Mouse (Mus musculus): ENCODE measurements around the gene Cnih1. TPM values are rescaled to one million over a fixed set of nuclear protein-coding genes. Genes with fewer than 3 reads are reported as not detected.
A peak's percentile ranks its signal among the peaks of the same experiment; 100 is the strongest.

Cnih1 gene
- polyA plus RNA-seq, 1 experiment from 2014 or later: 215 TPM

DNA sequence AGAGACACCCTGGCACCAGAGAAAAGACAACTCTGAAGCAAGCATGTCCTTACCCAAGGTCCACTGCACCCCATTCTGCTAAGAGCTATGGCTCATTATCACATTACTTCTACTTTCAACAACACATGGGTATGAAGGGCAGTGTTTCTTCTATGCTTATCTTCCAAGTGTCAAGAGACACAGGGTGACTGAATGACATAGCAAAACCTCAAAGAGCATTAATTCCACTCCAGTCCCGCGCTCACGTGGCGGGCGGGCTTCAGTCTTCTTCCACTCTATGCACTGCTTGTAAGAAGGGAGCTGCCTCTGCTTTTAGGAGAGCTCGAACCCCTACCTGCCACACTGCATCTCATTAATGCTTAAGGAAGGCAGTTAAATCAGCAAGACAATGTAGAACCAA lies 27.4 kb upstream of the Cnih1 start:
- Histone ChIP-seq H3K27me3 (ENCODE audit: insufficient read depth, poor library complexity, severe bottlenecking) (no peaks in the 10 kb centered on the region), H3K9me3 (no peaks in the 10 kb centered on the region), H3K4me1 (replicated peaks) (peaks cover 4% of the 10 kb centered on the region), H3K4me3 (no peak overlapping the region), H3K27ac (no peak overlapping the region), H3K36me3 (peaks cover 62% of the 10 kb centered on the region)
- DNase-seq (ENCODE audit: low spot score): no peak
- WGBS: 82% methylated on average over 6 of the region's 6 CpGs

DNA sequence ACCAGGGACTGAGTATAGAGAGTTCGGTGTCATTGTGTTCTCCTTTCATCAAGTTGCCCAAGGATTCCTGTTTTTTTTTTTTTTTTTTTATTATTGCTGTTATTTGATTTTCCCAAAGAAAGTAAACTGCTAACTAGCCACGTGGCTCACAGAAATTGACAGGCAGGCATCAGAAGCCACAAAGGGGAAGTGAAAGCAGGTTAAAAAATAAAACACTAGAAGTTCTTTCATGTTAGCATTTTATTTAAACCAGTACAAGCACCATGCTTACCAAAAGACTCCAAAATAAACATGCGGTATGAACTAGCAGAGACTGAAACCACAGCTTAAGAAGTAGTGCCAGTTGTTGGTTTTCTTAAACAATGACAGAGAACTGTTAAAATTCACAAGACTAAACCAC lies 19.7 kb upstream of the Cnih1 start:
- no peaks in the 10 kb centered on the region for H3K9me3 ChIP-seq
- no peaks in the 10 kb centered on the region for H3K4me1 ChIP-seq (replicated peaks)
- no peak overlapping the region for H3K27ac ChIP-seq
- no peak for DNase-seq (ENCODE audit: low spot score)
- no peak overlapping the region for H3K4me3 ChIP-seq
- no peaks in the 10 kb centered on the region for H3K27me3 ChIP-seq (ENCODE audit: insufficient read depth, poor library complexity, severe bottlenecking)
- H3K36me3 ChIP-seq: peaks cover 49% of the 10 kb centered on the region
- 90% methylated on average over 3 of the region's 3 CpGs for WGBS

DNA sequence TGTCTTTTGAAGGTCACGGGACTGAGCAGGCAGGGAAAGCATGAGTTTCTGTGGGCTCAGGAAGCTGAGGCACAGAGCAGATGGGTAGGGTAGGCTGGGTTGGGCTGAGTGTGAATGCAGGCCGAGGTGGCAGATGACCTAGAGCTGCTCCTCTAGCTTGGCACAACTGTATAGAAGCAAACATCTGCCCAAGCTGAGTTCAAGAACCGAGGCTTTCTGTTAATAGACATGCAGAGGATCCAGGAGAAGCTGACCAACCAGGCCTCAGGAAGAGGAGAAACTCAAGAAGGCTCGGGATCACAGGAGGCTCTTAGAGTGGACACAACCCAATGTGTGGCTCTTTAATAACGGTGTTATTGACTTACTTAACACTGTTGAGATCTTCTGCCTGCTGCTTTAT lies 18.0 kb upstream of the Cnih1 start:
- H3K27ac ChIP-seq: no peak overlapping the region
- DNase-seq (ENCODE audit: low spot score): no peak
- no peaks in the 10 kb centered on the region for H3K4me1 ChIP-seq (replicated peaks)
- H3K27me3 ChIP-seq (ENCODE audit: insufficient read depth, poor library complexity, severe bottlenecking): no peaks in the 10 kb centered on the region
- WGBS: 84% methylated on average over 5 of the region's 5 CpGs
- no peak overlapping the region for H3K4me3 ChIP-seq
- peaks cover 31% of the 10 kb centered on the region for H3K36me3 ChIP-seq
- no peaks in the 10 kb centered on the region for H3K9me3 ChIP-seq

DNA sequence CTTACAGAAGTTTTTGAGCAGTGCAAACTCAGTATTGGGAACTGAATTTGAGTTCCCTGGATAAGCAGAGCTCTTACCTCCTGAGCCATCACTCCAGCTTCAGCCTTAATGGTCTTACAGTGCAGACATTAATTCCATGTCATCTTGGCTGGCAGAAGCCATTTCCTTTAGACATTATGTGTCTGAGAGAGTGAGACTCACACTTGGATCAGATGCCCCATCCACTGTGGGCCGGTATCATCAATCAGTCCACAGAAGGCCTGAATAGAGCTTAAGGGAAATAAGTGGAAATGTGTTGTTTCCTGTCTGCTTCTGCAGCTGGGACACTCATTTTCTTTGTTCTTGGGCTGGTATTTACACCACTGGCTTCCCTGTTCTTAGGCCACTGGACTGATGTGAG lies 15.6 kb upstream of the Cnih1 start:
- H3K9me3 ChIP-seq: no peaks in the 10 kb centered on the region
- WGBS: 93% methylated on average over 1 of the region's 1 CpGs
- H3K27me3 ChIP-seq (ENCODE audit: insufficient read depth, poor library complexity, severe bottlenecking): no peaks in the 10 kb centered on the region
- no peak overlapping the region for H3K27ac ChIP-seq
- H3K4me1 ChIP-seq (replicated peaks): no peaks in the 10 kb centered on the region
- no peak overlapping the region for H3K4me3 ChIP-seq
- H3K36me3 ChIP-seq: peaks cover 22% of the 10 kb centered on the region; the same call in 1 of the 2 replicates
- no peak for DNase-seq (ENCODE audit: low spot score)

DNA sequence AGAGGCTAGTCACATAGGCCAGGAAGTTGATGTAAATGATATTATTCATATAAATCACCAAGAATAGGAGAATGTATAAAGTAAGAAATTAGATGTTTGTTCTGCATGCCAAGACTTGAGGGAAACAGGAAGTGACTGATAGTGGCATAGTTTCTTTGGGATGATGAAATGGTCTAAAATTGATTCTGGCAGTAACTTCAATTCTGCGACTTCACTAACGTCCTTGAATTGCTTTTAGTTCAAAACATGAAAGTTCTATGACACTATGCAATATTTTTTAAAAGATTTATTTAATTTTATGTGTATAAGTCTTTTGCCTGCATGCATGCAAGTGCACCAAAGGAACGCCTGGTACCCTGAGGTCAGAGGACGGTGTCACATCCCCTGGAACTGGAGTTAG lies 15.0 kb upstream of the Cnih1 start:
- peaks cover 22% of the 10 kb centered on the region; the same call in 1 of the 2 replicates for H3K36me3 ChIP-seq

DNA sequence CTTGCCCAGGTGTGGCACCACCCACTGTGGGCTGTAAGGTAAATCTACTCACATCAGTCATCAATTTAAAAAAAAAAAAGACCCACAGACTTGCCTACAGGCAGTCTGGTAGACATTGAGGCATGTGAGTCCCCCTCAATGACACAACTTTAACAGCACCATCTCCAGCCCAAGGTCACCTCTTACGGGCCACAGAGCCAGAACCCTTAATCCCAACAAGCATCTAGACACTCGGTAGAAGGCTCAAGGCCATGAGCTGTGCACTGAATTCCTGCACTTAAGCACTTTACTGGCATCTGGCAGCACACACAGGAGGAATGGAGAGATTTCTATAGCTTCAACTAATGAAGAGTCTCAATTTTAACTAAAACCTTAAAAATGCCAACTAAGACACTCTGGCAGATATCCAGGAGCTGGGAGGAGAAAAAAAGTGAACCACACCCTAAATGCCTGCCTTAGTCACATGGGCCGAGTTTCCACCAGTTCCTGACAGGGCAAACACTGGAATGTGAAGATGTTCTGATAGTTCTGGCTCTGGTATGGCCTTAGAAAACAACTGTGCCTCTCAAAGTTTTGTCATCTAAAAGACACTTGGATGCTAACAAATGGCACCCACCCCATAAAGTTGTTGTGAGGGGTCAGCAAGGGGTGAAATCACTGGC lies 12.6 kb upstream of the Cnih1 start:
- 87% methylated on average over 3 of the region's 3 CpGs for WGBS
- Histone ChIP-seq H3K4me1 (replicated peaks) (no peaks in the 10 kb centered on the region), H3K27ac (no peak overlapping the region), H3K9me3 (no peaks in the 10 kb centered on the region), H3K27me3 (ENCODE audit: insufficient read depth, poor library complexity, severe bottlenecking) (no peaks in the 10 kb centered on the region), H3K36me3 (peaks cover 16% of the 10 kb centered on the region; the same call in 1 of the 2 replicates), H3K4me3 (no peak overlapping the region)
- DNase-seq (ENCODE audit: low spot score): no peak

More for the DNA sequence above, 15.0 kb upstream of the Cnih1 start:
- Histone ChIP-seq H3K4me1 (replicated peaks) (no peaks in the 10 kb centered on the region), H3K27me3 (ENCODE audit: insufficient read depth, poor library complexity, severe bottlenecking) (no peaks in the 10 kb centered on the region), H3K4me3 (no peak overlapping the region), H3K9me3 (no peaks in the 10 kb centered on the region), H3K27ac (no peak overlapping the region)
- 95% methylated on average over 4 of the region's 4 CpGs for WGBS
- no peak for DNase-seq (ENCODE audit: low spot score)

DNA sequence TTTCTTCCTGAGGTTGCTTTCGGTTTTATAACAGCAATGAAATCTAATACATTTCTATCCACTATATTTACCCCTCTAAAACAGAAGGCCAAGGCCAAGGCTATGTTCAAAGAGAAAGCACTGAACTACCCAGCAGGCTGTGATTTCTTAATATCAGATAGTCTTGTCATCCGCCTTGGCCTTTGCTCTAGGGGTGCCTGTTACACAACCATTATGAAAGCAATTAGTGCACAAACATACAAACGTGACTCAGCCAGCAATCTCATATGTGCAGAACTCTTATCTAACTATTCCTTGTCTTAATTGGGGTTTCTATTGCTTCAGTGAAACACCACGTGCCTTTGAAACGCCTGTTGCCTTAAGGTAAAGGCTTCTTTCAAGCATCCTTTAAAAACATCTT lies 5.9 kb upstream of the Cnih1 start:
- Histone ChIP-seq H3K9me3 (0 out of 2 replicates have a peak, but pooled peaks cover 3% of the 10 kb centered on the region), H3K4me3 (no peak overlapping the region), H3K36me3 (peaks cover 2% of the 10 kb centered on the region; the same call in 1 of the 2 replicates), H3K4me1 (replicated peaks) (no peaks in the 10 kb centered on the region), H3K27me3 (ENCODE audit: insufficient read depth, poor library complexity, severe bottlenecking) (no peaks in the 10 kb centered on the region), H3K27ac (no peak overlapping the region)
- WGBS: 92% methylated on average over 5 of the region's 5 CpGs
- DNase-seq (ENCODE audit: low spot score): no peak

DNA sequence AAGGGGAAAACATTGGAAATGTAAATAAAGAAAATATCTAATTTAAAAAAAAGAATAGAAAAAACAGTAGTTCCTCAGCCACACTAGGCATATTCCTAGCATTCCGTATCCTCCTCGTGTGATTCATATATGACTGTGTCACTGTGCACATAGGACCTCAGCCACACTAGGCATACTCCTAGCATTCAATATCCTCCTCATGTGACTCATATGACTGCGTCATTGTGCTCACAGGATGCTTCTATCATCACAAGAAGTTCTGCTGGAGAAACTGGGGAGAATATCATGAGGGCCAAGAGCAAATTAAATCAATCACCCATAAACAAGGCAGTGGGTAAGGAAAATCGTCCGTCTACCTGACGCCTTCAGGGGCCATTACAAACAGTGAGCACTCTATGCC lies 2.5 kb upstream of the Cnih1 start:
- WGBS: 91% methylated on average over 6 of the region's 6 CpGs
- H3K9me3 ChIP-seq: 0 out of 2 replicates have a peak, but pooled peaks cover 3% of the 10 kb centered on the region
- H3K27ac ChIP-seq: no peak overlapping the region
- DNase-seq (ENCODE audit: low spot score): no peak
- no peaks in the 10 kb centered on the region for H3K27me3 ChIP-seq (ENCODE audit: insufficient read depth, poor library complexity, severe bottlenecking)
- H3K4me1 ChIP-seq (replicated peaks): peaks cover 19% of the 10 kb centered on the region
- no peaks in the 10 kb centered on the region for H3K36me3 ChIP-seq
- no peak overlapping the region for H3K4me3 ChIP-seq

DNA sequence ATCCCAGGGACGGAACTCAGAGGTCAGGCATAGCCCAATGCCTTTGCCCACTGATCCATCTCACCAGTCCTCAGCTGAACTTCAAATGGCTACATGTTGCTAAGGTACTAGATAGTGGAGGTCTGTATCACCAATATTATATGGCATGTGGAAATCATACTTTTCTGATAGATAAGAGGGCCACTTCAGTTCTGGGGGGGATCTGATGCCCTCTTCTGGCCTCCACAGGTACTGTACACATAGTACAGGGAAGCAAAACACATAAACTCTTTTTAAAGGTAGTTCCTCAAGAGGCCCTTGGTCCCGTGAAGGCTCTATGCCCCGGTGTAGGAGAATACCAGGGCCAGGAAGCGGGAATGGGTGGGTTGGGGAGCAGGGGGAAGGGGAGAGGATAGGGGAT lies 2.1 kb upstream of the Cnih1 start:
- Histone ChIP-seq H3K4me3 (no peak overlapping the region), H3K27ac (no peak overlapping the region), H3K4me1 (replicated peaks) (peaks cover 19% of the 10 kb centered on the region), H3K36me3 (peaks cover 2% of the 10 kb centered on the region), H3K9me3 (0 out of 2 replicates have a peak, but pooled peaks cover 3% of the 10 kb centered on the region), H3K27me3 (ENCODE audit: insufficient read depth, poor library complexity, severe bottlenecking) (no peaks in the 10 kb centered on the region)
- no peak for DNase-seq (ENCODE audit: low spot score)
- 73% methylated on average over 4 of the region's 4 CpGs for WGBS

DNA sequence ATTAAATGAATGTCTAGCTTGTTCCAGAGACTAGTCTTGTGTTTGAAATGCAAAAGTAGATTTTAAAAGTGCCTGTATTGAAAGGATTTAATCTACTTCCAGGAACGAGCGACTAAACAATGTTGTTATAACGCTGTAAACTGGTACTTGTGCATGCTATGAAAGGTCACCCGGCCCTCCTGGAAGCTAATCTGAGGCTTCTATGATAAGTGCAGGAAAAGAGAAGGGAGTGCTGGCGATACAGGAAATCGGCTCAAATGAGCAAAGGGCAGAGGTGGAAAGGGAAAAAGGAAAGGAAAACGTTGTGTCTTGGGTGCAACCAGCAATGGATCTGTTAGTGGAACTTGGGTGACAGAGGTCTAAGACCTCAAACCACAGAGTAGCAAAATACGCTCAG lies 292 bp upstream of the Cnih1 start:
- H3K36me3 ChIP-seq: peaks cover 20% of the 10 kb centered on the region
- H3K9me3 ChIP-seq: 0 out of 2 replicates have a peak, but pooled peaks cover 1% of the 10 kb centered on the region
- peak overlapping the region; percentile 99 for H3K27ac ChIP-seq
- 28% methylated on average over 8 of the region's 8 CpGs for WGBS
- H3K4me1 ChIP-seq (replicated peaks): peaks cover 19% of the 10 kb centered on the region
- no peaks in the 10 kb centered on the region for H3K27me3 ChIP-seq (ENCODE audit: insufficient read depth, poor library complexity, severe bottlenecking)
- H3K4me3 ChIP-seq: peak overlapping the region; percentile 91
- no peak for DNase-seq (ENCODE audit: low spot score)

DNA sequence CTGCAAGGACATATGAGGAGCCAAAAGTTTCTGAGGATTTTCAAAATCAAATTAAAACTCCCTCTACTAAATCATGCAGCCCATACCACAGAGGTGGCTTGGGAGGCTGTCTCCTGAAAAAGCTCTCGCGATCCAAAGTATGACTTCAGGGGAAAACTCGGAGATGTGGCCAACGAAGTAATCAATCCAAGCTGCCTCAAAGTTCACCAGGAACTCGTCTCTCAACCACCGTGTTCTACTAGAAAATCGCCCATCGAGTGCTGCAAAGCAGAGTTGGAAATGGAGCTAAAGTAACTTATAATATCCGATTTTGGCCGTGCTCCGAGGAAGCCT lies 791 bp downstream of the Cnih1 start:
- Histone ChIP-seq H3K27ac (peak overlapping the region; percentile 99), H3K4me3 (peak overlapping the region; percentile 91), H3K36me3 (peaks cover 30% of the 10 kb centered on the region), H3K27me3 (ENCODE audit: insufficient read depth, poor library complexity, severe bottlenecking) (no peaks in the 10 kb centered on the region), H3K4me1 (replicated peaks) (peaks cover 19% of the 10 kb centered on the region), H3K9me3 (no peaks in the 10 kb centered on the region)
- WGBS: under 1% methylated on average over 11 of the region's 11 CpGs
- DNase-seq (ENCODE audit: low spot score): no peak

DNA sequence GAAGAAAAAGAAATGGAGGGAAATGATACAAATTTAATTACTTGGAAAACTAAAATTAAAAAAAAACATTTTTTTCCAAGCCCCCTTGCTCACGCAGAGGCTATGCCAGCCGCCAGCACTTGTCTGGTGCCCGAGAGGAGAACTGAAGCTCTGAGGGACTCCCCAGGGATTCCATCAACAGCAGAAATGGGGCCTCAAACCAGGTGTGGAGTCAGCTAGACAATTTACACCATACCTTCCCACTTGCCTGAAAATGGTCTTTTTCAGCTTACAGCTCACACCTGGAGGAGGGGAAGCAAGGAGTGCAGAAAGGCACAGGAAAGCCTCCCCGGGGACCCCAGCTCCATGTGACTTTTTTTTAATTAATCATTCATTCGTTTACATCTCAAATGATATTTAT lies 3.0 kb downstream of the Cnih1 start:
- WGBS: 89% methylated on average over 5 of the region's 5 CpGs
- H3K27me3 ChIP-seq (ENCODE audit: insufficient read depth, poor library complexity, severe bottlenecking): no peaks in the 10 kb centered on the region
- peaks cover 19% of the 10 kb centered on the region for H3K4me1 ChIP-seq (replicated peaks)
- no peak overlapping the region for H3K27ac ChIP-seq
- H3K36me3 ChIP-seq: peaks cover 52% of the 10 kb centered on the region
- DNase-seq (ENCODE audit: low spot score): no peak
- no peaks in the 10 kb centered on the region for H3K9me3 ChIP-seq
- no peak overlapping the region for H3K4me3 ChIP-seq

DNA sequence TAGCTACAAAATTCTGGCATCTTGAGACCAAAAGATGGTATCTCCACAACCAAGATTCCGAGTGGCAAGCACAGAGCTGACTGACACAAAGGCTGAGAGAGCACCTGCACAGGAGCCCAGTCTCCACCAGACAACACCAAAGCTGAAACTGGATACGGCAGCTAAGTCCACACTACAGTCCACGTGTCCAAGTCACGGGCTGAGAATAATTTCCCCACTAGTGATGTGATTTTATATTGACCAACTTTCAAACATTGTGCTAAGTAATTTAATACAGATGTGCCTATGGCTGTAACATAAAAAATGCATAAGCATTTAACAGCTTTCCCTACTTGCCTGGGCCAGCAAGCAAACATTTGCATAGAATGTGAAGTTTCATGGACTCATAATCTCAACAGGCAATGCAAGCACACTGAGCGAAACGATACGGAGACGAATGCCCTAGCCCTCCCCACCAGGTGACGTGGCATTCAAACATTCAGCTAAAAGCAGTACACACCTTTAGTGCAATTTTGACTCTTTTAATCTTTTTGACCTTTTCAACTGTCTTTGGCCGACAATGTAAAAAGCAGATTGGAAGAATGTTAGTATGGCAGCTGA lies 4.8 kb downstream of the Cnih1 start:
- Histone ChIP-seq H3K36me3 (peaks cover 70% of the 10 kb centered on the region), H3K27me3 (ENCODE audit: insufficient read depth, poor library complexity, severe bottlenecking) (no peaks in the 10 kb centered on the region), H3K4me1 (replicated peaks) (peaks cover 16% of the 10 kb centered on the region), H3K4me3 (no peak overlapping the region), H3K27ac (no peak overlapping the region), H3K9me3 (peaks cover 16% of the 10 kb centered on the region)
- 94% methylated on average over 10 of the region's 10 CpGs for WGBS
- no peak for DNase-seq (ENCODE audit: low spot score)
